Mouse (Mus musculus) gastrocnemius, adult 8-10 months (tissue): ENCODE results near the gene Dhx34. TPM values are rescaled to one million over a fixed set of nuclear protein-coding genes. Genes with fewer than 3 reads are reported as not detected.
A peak's percentile ranks its signal among the peaks of the same experiment; 100 is the strongest.

Experiments
- DNase-seq, 2 experiments: peaks; one replicate each; pipeline ENCODE4 v3.0.0; 2022; ENCODE audit warnings: low spot score in 2 of 2
- total RNA-seq, 4 experiments: library from RNA; stranded (reverse); gene quantifications; 2 replicates each; pipeline ENCODE4 v1.2.4; 2022

Gene Dhx34
- total RNA-seq, 4 experiments from 2014 or later, result 2.5 to 5.2 (median 4.0) TPM

DNA sequence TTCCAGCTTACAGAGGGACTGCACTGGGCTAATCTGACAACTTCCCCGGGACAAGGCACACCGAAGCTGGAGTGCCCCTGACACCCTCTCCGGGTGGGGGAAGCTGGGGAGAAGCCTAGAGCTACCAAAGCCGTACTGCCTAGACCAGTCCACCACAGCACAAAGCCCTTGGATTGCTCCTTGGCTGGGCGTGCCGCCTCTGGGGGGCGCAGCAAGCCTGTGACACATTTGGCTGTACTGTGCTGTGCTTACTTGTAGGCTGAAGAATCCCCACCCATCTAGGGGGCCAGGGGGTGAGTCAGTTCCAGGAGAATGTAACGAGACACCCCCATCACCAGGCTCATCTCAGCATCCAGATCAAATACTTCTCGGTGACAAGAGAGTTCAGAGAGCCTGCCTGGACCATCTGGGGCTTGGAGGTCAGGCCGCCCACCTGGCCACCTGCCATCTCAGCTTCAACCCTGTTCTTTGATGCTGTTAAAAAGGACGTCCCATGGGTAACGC lies 10.9 kb downstream of the Dhx34 start:
- no peak for DNase-seq

DNA sequence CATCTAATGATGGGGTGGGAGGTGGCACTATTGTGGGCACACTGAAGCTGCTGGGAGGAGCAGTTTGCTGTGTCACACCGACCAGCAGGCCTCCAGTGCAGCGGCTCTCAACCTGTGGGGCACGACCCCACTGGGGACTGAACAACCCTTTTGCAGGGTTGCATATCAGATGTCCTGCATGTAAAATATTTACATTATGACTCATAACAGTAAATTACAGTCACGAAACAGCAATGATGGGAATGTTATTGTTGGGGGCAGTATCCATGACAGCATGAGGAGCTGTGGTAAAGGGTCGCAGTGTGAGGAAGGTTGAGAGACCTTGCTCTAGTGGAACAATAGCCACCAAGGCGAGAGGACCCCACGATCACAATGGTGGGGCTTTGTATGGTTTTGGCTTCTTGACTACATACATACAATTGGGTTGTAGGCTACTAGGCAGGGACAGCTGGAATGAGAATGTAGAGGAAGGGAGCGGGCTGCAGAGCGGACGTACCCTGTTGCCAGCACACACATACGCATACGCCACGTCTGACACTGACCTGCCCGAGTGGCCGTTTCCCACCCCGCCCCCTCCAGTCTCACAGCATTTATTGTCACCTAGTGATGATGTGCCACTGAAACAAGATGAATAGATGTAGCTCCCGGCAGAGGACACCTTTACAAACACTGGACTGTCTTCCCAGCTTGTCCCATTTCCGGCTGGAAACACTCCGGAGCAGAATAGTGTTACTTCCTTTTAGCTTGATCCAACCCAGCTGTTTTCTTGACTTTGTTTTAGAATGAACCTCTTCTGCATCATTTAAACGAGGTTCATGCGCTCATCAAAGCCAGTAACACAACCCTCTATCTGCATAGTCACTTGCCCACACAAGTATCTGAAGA lies 12.8 kb downstream of the Dhx34 start:
- no peak for DNase-seq

DNA sequence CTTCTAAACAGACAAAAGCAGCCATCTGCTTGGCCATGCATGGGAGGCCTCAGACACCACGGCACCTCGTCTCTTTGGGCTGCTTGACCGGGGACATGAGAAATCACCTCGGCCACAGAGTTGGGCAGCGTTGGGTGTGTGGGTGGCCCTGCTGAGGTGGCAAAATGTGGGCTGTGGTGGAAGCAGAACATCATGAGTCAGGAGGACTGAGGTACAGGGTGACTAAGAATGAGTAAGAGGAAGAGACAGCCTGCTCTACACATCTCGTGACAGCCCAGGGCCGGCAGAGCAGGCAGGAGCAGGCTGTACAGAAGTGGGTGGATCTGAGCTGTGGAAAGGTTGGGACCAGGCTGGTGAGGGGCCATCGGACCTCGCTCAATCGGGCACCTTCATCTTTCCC lies 14.3 kb downstream of the Dhx34 start:
- no peak for DNase-seq

DNA sequence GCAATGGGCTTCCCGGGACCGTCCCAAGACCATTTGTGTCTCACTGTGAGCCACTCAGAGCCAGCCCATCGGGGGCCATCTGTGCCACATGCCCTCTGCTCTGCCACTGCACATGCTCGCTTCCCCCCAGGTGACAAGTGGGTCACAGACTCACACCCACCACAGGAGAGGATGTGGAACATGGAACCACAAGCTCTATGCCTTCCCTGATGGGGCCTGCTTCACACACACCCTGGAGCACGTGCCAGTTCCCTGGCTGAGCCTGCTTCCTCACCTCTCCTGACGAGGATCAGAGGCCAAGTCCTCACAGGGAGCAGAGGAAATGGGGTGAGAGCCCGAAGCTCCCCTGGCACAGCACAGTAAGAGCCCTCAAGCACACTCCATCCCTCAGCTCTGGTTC lies 14.8 kb downstream of the Dhx34 start:
- no peak for DNase-seq

DNA sequence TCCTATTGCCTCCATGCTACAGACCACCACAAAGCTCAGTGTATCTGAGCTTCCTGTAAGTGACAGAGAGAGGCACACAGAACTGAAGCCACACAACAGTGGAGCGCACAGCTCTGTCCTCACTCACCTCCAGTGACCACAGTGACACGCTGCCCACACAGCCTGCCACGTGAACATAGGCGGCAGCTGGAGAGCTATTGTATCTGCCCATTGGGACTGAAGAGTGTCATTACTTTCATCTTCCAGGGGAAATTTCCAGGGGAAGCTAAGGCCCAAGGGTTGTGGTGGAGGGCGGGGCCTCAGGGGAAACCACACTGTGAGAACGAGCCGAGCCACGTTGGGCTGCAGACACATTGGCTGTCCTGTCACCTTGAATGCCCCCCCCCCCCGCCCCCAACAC lies 17.0 kb downstream of the Dhx34 start:
- no peak for DNase-seq

DNA sequence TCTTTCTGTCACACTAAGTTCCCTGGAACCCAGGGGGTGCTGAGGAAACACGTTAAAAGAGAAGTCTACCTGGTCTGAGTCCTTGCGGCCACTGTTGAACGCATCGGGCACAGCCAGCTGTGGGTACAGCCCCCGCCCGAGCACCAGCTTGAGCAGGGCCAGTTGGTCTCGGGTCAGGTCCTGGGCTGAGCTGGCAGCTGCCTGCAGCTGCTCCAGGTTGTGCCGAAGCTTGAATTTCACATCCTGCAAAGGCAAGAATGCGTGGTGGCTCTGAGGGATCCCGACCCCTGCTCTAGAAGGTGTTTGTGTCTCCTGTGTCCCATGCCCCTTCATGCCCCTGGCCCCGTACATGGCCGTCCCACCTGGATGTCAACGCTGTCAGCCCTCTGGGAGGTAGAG lies 18.3 kb downstream of the Dhx34 start:
- DNase-seq, result no peak

DNA sequence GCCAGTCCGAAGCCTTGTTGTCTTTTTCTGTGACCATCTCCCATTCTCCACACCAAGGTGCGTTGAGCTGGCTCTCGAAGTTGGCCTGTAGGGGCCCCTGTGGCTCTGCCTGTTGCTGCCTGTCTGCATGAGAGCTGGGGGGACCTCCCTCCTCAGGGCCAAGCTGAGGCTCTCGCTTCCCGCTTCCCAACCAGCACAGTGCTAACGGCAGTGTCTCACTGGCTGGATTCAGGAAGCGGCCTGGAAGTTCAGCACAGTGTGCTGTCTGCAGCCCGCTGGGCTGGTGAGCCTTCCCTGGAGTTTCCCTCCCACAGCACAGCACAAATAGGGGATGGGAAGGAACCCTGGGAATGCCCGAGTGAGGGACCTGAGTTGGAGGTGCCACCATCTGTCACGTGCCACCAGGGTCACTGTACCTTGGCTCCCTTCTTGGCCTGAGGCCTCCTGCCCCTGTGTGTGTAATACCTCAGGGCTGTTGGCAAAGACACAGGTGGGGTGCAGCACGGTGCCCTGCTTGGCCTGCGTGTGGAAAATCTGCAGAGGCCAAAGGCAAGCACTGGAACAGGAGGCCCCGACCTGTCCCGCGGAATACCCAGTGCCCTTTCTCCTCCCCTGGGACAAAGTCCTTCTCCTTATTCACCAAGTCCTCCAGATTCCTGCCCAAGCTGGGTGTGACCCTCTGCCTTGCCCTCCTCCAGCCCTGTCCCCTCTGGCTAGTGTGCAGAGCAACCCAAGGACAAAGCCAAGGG lies 18.9 kb downstream of the Dhx34 start:
- DNase-seq, result no peak

DNA sequence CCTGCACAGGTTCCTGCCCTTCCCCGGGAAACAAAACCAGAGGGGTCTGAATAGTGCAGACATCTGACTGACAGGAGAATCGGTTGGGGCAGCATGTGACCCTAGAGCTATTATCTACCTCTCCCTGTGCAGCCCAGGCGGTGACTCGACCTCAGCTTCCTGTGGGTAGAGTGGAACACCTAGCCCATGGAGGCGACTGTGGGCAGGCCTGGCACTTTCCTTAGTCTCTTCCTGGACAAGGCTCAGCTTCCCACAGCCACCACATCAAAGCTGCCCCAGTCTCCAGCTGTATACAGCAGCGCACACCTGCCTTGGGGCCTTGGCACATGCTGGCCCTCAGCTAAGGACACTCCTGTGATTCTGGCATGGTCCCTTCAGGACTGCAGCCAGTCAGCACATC lies 20.7 kb downstream of the Dhx34 start:
- no peak for DNase-seq

DNA sequence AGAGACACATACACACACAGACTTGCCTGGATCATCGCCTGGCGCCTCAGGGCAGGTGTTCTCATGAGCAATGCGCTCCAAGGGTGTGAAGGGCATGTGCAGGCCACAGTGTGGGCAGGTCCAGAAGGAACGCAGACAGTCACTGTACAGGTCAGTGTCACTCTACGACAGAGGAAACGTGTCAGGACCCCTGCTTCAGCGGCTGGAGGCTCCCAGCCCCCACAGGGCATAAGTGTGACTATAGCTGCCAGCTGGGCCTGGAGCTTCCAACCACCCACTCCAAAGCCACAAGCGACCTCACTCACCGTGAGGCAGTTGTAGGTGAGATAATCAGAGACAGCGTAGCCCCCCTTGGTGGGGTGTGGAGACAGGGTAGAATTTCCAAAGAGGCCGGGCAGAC lies 23.3 kb downstream of the Dhx34 start:
- DNase-seq, result no peak

DNA sequence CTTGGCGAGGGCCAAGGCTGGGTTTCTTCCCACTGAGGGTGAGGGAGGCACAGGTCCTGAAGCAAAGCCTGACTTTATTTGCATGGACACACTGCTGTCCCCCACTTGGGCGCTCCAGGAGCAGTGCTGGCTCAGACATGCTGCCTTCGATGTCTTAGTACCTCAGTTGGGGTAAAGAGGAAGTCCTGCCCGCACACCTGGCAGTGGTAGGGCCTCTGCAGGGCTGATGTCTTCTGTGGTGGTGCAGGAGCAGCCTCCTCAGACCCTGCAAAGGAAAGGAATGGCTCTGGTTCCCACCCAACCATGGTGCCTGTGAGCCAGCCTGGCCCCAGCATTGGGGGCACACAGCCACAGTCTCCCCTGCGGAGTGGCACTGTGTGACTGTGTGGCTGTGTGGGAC lies 24.7 kb downstream of the Dhx34 start:
- no peak for DNase-seq

DNA sequence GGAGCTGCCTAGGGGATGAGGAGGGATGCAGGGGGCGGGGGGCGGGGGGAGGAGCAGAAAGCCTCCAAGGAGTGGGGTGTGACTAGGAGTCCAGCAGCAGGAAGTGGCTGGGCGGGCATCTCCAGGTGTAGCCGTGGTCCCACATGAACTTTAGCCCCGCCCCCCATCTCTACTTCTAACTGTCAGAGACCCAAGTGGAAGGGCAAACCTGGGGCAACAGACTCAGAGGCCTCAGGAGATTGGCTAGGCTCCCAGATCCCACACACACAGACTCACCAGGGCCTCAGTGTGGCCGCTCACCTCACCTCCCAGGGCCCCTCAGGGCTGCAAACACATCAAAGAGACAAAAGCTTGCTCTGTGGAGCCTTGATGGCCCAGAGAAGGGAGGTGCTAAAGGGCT lies 25.2 kb downstream of the Dhx34 start:
- DNase-seq, result no peak

DNA sequence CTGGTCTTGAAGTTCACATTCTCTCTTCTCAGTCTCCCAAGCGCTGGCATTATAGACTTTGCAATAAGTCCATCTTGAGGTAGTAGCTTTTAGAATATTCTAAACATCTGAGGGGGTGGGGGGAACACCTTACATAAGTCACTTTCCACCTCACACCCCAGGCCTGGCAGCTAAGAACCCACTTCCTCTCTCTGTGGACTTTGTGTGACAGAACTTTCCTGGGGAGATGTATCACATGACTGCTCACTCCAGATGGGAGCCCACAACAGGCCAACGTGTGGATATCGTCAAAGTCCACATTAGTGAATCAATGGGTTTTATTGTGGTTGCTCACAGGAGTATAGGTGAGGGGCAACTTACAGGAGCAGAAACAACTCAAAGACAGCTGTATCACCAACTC lies 28.1 kb downstream of the Dhx34 start:
- no peak for DNase-seq

DNA sequence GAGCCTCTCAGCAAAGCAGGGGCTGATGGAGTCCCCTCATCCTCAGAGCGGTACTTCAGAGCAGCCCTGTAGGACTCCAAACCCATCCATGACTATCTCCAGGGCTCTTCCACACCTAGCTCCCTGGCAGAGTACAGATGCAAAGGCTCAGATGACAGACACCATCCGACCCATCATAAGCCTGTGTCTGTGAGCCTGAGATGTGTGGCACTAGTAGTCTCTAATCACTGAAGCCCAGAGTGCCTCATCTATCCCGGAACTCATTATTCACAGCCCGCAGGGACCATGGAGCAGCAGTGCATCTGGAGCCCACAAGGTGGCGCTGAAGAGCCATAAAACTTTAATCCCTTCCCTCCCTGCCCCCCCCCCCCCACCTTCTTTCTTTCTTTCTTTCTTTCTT lies 29.5 kb downstream of the Dhx34 start:
- peak; percentile 46 to 55 for DNase-seq

DNA sequence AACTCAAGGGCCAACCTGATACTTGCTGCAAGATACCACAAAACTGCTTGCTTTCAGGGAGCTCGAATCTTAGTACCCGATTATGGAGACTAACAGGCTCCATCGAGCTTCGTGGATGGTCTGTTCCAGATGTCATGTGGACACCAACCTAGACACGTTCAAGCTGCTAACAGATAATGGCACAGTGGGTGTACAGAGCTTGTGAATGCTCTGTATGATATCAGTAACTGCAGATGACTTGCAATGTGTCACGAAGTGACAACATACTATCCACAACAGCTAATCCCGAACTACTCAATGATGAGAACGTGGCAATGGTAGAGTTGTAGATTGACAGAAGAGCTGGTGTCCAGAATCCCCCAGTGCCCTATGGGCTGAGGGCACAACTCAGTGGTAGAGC lies 34.3 kb downstream of the Dhx34 start:
- no peak for DNase-seq

DNA sequence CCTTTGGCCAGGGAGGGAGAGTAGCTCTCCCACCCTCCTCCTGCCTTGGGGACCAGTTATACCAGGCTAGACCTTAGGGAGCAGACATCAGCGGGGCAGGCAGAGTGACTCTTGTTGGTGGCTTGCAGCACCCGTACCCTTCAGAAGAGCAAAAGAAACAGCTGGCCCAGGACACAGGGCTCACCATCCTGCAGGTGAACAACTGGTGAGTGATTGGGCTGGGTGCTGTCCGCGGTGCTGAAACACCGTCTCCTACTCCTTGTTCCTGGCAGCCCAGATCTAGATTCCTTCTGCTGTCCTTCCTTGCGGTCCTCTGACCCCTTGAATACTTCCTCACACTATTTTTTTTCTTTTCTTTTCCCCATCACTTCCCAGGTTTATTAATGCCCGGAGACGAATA lies 38.2 kb downstream of the Dhx34 start:
- no peak for DNase-seq

DNA sequence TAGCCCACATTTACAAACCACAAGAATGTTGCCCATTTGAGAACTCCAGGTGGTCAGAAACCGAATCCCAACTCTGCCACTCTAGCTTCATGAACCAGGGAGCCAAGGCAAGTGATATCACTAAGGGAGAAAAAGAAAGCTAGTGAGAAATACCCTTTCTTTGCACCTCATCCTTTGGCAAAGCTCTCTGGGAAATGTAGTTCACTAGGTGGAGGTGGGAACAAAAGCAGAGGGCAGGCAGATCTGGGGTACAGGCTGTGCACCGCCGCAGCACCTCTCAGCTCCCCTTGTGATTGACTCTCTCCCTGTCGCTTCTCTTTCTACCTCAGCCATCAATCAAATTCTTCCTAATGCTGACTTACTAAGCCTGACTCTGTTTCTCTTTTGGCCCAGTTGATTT lies 43.7 kb downstream of the Dhx34 start:
- no peak for DNase-seq

DNA sequence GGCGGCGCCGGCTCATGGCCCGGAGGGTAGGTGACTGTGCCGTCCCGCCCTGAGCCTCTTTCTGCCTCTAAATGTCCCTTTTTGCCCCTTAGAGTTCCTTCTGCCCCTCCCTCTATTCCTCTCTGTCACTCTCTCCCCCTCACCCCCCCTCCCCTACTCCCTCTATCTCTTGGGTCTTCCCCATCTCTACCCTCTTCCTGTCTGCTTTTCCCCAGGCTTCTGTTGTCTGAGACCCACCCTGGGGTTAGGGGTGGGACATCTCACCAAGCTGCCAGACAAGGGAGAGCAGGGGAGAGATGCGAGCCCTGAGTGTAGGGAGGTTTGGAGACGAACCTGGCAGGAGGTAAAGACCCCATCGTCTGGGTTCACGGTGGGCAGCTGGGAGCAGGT lies 46.3 kb downstream of the Dhx34 start:
- no peak for DNase-seq

DNA sequence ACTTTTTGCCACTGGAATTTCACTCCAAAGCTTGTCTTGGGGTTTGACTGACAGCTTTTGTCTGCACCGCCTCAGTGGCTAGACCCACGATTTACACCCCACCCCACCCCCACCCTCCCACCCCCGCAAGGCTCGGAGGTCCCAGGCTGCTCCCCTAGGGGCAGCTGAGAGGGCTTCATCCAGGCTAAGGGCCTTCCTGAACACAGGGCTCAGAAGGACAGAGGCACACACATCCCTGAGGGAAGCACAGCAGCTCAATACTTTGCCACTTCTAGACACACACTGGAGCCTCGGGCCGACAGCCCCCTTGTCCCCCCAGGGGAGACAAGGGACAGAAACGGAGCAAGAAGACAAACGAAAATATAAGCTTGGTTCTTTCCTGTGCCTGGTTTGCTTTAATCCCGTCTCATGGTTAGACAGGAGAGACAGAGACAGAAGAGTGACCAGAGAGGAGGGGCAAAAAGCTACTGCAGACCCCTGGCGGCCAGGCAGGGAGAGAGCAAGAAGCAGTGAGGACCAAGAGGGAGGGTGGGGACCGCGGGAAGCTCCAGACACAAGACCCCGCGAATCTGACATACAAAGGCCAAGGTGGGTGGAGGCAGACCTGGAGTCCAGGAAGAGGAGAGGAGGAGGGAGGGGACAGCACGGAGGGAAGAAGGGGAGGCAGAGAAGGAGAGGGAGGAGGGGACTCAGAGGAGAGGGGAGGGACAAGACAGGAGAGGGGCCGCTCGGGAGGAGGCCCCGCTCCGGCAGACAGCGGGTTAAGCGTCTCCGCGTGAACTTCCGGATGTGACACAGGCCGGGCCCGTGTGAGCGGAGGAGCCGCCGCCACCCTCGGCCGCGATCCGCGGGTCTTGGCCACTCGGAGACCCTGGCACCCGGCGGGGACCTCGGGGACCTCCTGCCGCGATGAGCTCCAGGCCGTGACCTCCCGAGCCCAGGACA lies 47.0 kb downstream of the Dhx34 start, which contains the start of gene Meis3:
TSS of gene Meis3 (plus strand) at position 494 of the 945 bp plus-strand sequence.
- peak in 1 of 2 experiments; percentile 8 for DNase-seq

DNA sequence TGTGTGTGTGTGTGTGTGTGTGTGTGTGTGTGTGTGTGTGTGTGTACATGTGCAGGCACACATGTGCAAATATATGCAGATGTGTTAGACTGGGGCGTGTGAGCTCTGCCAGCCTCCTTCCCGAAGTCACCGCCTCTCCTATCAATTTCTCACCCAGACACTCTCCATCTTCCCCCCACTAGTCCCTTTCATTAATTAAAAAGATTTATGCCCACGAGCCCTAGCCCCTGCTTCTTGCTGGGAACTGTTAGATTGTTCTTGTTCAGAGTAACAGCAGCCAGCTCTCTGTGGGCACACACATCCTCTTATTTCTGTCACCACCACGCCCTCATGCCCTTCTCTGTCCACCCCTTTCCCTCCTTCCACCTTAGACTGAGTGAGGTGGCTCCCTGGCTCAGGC lies 48.7 kb downstream of the Dhx34 start:
- no peak for DNase-seq

DNA sequence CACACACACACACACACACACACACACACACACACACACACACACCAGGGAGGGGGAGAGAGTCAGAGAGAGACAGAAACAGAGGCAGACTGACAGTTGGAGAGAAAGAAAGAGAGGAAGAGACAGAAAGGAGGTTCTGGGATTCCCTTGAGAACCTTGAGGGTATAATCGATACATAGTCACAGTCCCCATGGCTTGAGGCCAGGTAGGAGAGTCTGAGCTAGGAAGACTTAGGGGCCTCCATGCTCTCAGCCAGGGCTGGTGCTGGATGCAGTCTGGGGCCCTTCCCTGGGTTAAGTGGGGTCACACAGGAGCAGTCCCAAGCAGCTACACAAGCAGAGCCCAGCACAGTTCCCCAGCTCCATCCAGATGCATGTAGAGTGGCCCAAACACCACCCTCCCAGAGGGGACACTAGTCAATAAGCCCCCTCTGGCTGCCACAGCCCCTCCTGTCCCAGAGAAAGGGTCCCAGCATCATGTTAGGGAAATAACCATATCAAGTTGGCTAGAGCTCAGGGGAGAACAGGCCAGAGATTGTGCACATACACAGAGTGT lies 49.2 kb downstream of the Dhx34 start:
- no peak for DNase-seq

DNA sequence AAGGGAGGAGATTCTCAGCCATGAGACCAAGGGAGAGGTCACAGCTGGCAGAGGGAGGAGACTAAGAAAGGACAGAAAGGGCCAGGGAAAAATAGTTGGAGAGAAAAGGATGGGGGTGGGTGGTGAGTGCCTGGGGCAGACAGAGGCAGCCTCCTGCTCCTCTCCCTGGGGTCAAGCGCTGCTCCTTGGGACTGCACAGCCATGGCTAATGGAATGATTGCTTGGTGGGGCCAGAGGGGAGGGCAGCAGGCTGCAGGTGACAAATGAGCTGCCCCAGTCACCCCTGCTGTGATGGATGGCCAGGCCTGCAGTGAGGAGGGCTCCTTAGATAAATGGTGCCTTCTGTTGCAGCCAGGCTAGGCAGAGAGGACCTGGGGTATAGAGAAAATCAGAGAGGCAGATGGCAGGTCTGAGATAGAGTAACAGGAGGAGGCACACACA lies 49.7 kb downstream of the Dhx34 start:
- DNase-seq, result no peak
